Mouse (Mus musculus): ENCODE data around the gene Hist1h3c. TPM values are rescaled to one million over a fixed set of nuclear protein-coding genes. Genes with fewer than 3 reads are reported as not detected.

Gene Hist1h3c
- polyA plus RNA-seq, 1 experiment from 2014 or later: 1.4 TPM

GRCm38 (mm10) chr13:23740256-23740840, 5.1 kb downstream of the Hist1h3c start:
- TF ChIP-seq CTCF (IDR thresholded peaks at IDR 0.05; ENCODE audit: low read depth): no peak
- Histone ChIP-seq H3K4me2 (replicated peaks; ENCODE audit: low read depth) (peak overlapping the region; percentile 85), H3K27me3 (replicated peaks; ENCODE audit: control insufficient read depth, insufficient read depth, low read length) (no peaks in the 10 kb centered on the region), H3K9me3 (ENCODE audit: control insufficient read depth) (no peaks in the 10 kb centered on the region), H3K4me1 (replicated peaks; ENCODE audit: control insufficient read depth, insufficient read depth, low read length) (no peaks in the 10 kb centered on the region), H3K36me3 (ENCODE audit: control insufficient read depth, insufficient read depth) (no peaks in the 10 kb centered on the region), H3K27ac (ENCODE audit: low read depth, low read length) (peak overlapping the region; percentile 97), H3K4me3 (ENCODE audit: low read depth, low read length) (peak overlapping the region; percentile 60), H3K9ac (ENCODE audit: low read depth, low read length) (peak overlapping the region; percentile 90)
- 20% methylated on average over 13 of the region's 13 CpGs for WGBS
- ATAC-seq: no peak

GRCm38 (mm10) chr13:23739922-23740252, 5.5 kb downstream of the Hist1h3c start:
- Histone ChIP-seq H3K4me2 (replicated peaks; ENCODE audit: low read depth) (peak overlapping the region; percentile 85), H3K9ac (ENCODE audit: low read depth, low read length) (peak overlapping the region; percentile 90), H3K27ac (ENCODE audit: low read depth, low read length) (peak overlapping the region; percentile 97), H3K9me3 (ENCODE audit: control insufficient read depth) (no peaks in the 10 kb centered on the region), H3K27me3 (replicated peaks; ENCODE audit: control insufficient read depth, insufficient read depth, low read length) (no peaks in the 10 kb centered on the region), H3K4me3 (ENCODE audit: low read depth, low read length) (peak overlapping the region; percentile 60), H3K36me3 (ENCODE audit: control insufficient read depth, insufficient read depth) (no peaks in the 10 kb centered on the region), H3K4me1 (replicated peaks; ENCODE audit: control insufficient read depth, insufficient read depth, low read length) (no peaks in the 10 kb centered on the region)
- peak; percentile 49 for ATAC-seq
- under 1% methylated on average over 14 of the region's 14 CpGs for WGBS
- no peak for TF ChIP-seq CTCF (IDR thresholded peaks at IDR 0.05; ENCODE audit: low read depth)

DNA sequence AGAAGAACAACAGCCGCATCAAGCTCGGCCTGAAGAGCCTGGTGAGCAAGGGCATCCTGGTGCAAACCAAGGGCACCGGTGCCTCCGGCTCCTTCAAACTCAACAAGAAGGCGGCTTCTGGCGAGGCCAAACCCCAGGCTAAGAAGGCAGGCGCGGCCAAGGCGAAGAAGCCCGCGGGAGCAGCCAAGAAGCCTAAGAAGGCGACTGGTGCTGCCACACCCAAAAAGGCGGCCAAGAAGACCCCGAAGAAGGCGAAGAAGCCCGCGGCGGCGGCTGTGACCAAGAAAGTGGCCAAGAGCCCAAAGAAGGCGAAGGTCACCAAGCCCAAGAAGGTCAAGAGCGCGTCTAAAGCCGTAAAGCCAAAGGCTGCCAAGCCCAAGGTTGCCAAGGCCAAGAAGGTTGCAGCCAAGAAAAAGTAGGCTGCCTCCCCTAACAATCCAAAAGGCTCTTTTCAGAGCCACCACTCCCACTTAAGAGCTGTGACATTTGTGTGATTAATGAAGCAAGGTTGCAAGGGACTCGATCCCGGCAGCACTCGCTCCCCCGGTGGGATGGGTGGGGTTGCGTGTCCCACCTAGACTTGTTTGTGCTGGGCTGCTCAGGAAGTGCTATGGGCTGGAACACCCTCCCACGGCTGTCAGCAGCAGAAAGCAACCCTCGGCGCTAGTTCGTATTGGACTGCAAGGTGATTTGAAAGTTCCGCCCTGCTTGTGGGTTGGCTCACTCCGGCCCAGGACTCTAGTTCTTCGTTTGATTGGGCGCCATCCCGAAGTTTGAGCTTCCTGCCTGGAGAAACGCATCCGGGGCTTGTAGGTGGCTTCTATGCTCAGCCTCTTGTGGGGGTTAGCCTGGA, 6.1 kb downstream of the Hist1h3c start:
- WGBS: under 1% methylated on average over 39 of the region's 39 CpGs

GRCm38 (mm10) chr13:23738677-23739068, 6.7 kb downstream of the Hist1h3c start, which contains the start of gene Hist1h1c:
Gene Hist1h1c, plus strand, starts transcription at chr13:23738808.
- H3K4me3 ChIP-seq (ENCODE audit: low read depth, low read length): peak within 1 kb of the TSS; percentile 60
- H3K4me2 ChIP-seq (replicated peaks; ENCODE audit: low read depth): peak within 1 kb of the TSS; percentile 85
- no peaks in the 10 kb centered on the region for H3K27me3 ChIP-seq (replicated peaks; ENCODE audit: control insufficient read depth, insufficient read depth, low read length)
- H3K36me3 ChIP-seq (ENCODE audit: control insufficient read depth, insufficient read depth): no peaks in the 10 kb centered on the region
- WGBS: under 1% methylated on average over 29 of the region's 38 CpGs
- peak; percentile 46; the same call in 1 of the 2 replicates for TF ChIP-seq CTCF (IDR thresholded peaks at IDR 0.05; ENCODE audit: low read depth)
- H3K9me3 ChIP-seq (ENCODE audit: control insufficient read depth): no peaks in the 10 kb centered on the region
- no peaks in the 10 kb centered on the region for H3K4me1 ChIP-seq (replicated peaks; ENCODE audit: control insufficient read depth, insufficient read depth, low read length)
- H3K9ac ChIP-seq (ENCODE audit: low read depth, low read length): peak within 1 kb of the TSS; percentile 90
- ATAC-seq: peak; percentile 87
- H3K27ac ChIP-seq (ENCODE audit: low read depth, low read length): peak within 1 kb of the TSS; percentile 97

More for the DNA sequence above, 6.1 kb downstream of the Hist1h3c start:
- TF ChIP-seq CTCF (IDR thresholded peaks at IDR 0.05; ENCODE audit: low read depth): no peak
- Histone ChIP-seq H3K4me1 (replicated peaks; ENCODE audit: control insufficient read depth, insufficient read depth, low read length) (no peaks in the 10 kb centered on the region), H3K9ac (ENCODE audit: low read depth, low read length) (peak overlapping the region; percentile 90), H3K4me3 (ENCODE audit: low read depth, low read length) (peak overlapping the region; percentile 60), H3K9me3 (ENCODE audit: control insufficient read depth) (no peaks in the 10 kb centered on the region), H3K36me3 (ENCODE audit: control insufficient read depth, insufficient read depth) (no peaks in the 10 kb centered on the region), H3K27me3 (replicated peaks; ENCODE audit: control insufficient read depth, insufficient read depth, low read length) (no peaks in the 10 kb centered on the region), H3K4me2 (replicated peaks; ENCODE audit: low read depth) (peak overlapping the region; percentile 85), H3K27ac (ENCODE audit: low read depth, low read length) (peak overlapping the region; percentile 97)
- ATAC-seq: peak; percentile 81

DNA sequence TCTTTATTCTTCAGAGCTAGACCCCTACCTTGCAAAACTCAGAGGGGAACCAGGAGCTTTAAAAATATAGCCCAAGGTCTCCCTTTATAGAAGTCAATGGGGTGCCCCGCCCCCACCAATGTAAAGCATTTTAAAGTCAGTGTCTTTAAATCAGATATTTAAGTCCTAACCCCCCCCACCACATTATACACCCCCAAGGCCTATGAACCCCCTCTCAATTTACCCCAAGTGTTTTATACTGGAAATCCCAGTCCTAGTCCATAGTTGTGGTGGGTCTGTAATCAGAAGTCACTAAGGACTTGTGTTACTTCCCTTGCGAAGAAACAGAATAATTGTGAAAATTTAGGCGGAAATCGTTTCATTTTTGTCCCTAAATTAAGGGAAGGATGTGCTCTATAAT, 7.4 kb downstream of the Hist1h3c start:
- WGBS: 27% methylated on average over 4 of the region's 4 CpGs
- no peak for TF ChIP-seq CTCF (IDR thresholded peaks at IDR 0.05; ENCODE audit: low read depth)
- no peak for ATAC-seq
- Histone ChIP-seq H3K4me1 (replicated peaks; ENCODE audit: control insufficient read depth, insufficient read depth, low read length) (no peaks in the 10 kb centered on the region), H3K27me3 (replicated peaks; ENCODE audit: control insufficient read depth, insufficient read depth, low read length) (no peaks in the 10 kb centered on the region), H3K4me3 (ENCODE audit: low read depth, low read length) (peak overlapping the region; percentile 60), H3K4me2 (replicated peaks; ENCODE audit: low read depth) (peak overlapping the region; percentile 85), H3K9me3 (ENCODE audit: control insufficient read depth) (no peaks in the 10 kb centered on the region), H3K9ac (ENCODE audit: low read depth, low read length) (peak overlapping the region; percentile 90), H3K27ac (ENCODE audit: low read depth, low read length) (peak overlapping the region; percentile 97), H3K36me3 (ENCODE audit: control insufficient read depth, insufficient read depth) (no peaks in the 10 kb centered on the region)

DNA sequence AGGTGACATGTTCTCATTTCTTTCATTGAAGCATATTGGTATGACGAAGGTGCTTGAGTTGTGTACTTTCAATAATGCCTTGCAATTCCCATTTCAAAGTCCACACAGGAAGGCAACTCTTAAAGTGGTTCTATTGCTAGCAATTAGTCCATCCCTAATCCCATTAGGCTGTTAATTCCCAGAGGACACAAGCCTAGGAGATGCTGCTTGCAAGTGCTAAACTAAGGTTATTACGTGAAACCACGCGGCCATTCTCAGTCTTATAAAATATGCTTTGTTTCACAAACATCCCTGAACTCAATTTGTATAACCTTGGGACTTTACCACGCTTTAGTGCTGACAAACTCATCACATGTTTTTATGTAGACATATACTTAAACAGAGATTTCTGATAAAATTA, 8.3 kb downstream of the Hist1h3c start:
- Histone ChIP-seq H3K4me2 (replicated peaks; ENCODE audit: low read depth) (no peak overlapping the region), H3K27me3 (replicated peaks; ENCODE audit: control insufficient read depth, insufficient read depth, low read length) (no peaks in the 10 kb centered on the region), H3K36me3 (ENCODE audit: control insufficient read depth, insufficient read depth) (no peaks in the 10 kb centered on the region), H3K27ac (ENCODE audit: low read depth, low read length) (no peak overlapping the region; the same call in 1 of the 2 replicates), H3K9ac (ENCODE audit: low read depth, low read length) (no peak overlapping the region), H3K4me3 (ENCODE audit: low read depth, low read length) (no peak overlapping the region), H3K9me3 (ENCODE audit: control insufficient read depth) (no peaks in the 10 kb centered on the region), H3K4me1 (replicated peaks; ENCODE audit: control insufficient read depth, insufficient read depth, low read length) (no peaks in the 10 kb centered on the region)
- WGBS: 77% methylated on average over 5 of the region's 5 CpGs
- no peak for TF ChIP-seq CTCF (IDR thresholded peaks at IDR 0.05; ENCODE audit: low read depth)
- ATAC-seq: no peak

Data from intestine, postnatal 0 days (tissue).